Mouse (Mus musculus) heart, adult 8-10 months (tissue): ENCODE data around the gene Btbd9. TPM values are rescaled to one million over a fixed set of nuclear protein-coding genes. Genes with fewer than 3 reads are reported as not detected.

Experiments
- DNase-seq: peaks from one replicate; pipeline ENCODE4 v3.0.0; 2022; ENCODE audit warnings: low spot score
- total RNA-seq, 4 experiments: library from RNA; stranded (reverse); gene quantifications; 2 replicates each; pipeline ENCODE4 v1.2.4; 2022

Btbd9 gene
- total RNA-seq, 4 experiments from 2014 or later, result 20.4 to 24.3 (median 22.5) TPM

DNA sequence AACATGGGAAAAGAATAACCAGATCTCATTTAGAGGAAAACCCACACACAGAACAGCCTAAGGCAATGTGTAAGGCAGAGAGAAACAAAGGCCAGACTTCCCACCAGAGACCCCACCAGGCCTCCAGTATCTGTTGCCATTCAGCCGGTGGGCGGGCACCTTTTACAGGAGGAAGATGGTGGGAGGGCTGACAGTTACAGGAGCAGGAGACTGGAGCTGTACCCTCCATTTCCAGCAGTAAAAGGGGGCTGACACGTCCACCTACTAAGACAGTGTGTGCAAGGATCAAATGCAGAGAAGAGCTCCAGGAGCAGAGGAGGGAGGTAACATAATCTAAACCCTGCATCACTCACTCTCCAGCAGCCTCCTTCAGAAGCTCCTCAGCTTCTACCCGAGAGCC lies 123.0 kb downstream of the Btbd9 start:
- DNase-seq, result no peak

DNA sequence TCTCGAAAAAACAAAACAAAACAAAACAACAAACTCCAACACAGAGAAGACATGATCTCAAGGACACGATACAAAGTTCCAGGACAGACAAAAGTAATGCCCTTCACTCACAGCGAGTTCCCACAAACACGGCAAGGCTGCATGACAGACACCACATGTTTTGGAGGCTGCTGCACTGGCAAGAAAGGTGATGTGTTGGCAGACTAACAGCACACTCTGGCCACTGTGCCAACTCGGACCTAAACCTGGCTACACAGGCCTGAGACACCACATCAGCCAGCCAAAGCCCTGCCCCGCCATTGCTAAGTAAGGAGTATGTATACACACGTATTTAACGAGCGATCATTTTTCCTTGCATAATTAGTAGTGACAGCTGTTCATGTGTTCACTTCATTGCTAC lies 123.9 kb downstream of the Btbd9 start:
- DNase-seq, result no peak

DNA sequence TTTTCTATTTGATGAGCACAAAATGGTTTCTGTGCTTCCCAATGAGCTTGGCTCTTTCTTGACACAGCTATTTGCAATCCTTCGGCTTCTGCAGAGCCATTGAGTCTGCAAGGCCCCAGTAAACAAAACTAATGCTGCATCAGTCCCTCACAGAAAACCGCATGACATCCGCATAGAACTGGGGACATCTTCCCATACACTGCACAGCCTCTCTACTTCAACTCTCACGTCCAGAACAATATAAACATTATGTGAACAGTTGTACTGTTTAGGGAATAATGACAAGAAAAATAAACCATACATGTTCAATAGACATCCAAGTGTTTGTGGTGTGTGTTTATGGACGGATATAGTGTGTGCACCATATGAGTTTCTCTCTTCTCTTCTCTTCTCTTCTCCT lies 127.7 kb downstream of the Btbd9 start:
- DNase-seq, result no peak

DNA sequence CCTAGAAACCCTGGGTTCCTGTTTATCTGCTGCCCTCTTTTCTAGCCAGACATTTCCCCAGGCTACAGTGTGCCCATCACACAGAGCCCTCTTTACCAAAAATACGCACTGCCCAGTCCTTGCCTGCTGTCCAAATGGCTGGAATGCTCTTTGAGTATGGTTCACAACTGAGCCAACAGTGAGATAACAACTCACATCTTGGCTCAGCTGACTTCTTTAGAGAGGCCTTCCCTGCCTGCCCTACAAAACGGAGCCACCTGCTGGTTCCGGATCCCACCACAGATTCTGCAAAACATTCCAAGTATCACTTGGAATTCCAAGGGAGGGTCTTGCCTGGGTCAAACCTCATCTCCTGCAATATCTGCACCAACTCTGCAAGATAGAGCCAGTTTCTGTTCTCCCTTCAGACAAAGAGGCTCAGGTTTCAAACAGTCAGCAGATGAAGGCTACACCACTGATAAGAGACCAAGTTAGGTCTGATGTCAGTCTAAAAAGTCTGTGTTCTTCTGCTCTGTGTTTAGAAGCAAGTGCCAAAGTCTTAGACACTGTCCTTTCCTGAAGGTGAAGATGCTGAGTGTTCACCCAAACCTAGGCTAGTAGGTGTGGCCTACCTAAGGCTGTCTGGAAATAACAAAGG lies 130.4 kb downstream of the Btbd9 start:
- peak; percentile 41 for DNase-seq

DNA sequence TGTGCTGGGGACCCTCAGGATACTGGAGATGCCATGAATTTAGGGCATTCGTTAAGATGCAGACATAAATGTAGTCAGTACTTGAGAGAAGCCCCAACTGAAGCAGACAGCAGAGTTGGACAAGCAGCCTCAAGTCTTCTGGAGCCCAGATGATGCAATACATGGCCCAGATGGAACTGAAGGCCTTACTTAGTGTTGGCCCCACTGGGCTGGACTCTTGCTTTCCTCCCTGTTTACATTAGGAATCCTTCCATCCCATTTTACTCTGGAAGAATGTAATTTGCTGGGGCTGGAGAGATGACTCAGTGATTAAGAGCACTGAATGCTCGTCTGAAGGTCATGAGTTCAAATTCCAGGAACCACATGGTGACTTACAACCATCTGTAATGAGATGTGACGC lies 136.6 kb downstream of the Btbd9 start:
- no peak for DNase-seq

DNA sequence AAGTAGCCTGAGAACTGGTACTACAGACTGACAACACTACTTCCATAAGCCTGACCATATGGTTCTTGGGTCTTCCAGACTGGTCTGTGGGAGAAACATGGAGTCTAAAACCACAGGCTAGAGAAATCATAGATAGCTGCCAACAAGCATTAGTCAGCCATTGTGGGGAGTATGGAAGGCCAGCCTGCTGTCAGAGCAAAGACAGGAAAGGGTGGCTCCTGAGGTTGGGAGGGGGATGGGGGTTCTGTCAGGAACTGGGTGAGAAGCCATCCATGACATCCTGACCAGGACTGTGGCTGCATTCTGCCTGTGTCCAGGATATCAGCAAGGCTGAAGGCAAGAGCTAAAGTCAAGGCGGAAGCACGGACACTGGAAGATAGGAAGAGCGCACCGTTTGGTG lies 137.5 kb downstream of the Btbd9 start:
- DNase-seq, result no peak

DNA sequence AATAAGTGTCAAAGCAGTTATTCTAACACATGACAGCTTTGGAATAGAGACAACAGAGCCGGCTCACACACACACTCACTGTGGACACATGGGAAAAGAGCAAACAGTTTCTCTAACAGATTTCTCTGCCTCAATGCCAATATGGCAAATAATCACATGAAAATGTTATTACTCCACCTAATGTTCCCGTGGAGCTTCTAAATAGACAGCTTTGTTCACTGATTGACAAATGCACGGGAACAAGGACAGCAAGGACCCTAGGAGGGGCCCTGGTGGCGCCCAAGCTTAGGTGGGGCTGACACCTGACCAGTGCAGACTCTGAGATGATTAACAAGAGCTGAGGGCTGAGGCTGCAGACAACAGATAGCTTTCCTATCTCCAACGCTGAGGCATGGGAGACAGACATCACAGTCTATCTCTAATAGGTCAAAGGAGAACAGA lies 140.2 kb downstream of the Btbd9 start:
- no peak for DNase-seq

DNA sequence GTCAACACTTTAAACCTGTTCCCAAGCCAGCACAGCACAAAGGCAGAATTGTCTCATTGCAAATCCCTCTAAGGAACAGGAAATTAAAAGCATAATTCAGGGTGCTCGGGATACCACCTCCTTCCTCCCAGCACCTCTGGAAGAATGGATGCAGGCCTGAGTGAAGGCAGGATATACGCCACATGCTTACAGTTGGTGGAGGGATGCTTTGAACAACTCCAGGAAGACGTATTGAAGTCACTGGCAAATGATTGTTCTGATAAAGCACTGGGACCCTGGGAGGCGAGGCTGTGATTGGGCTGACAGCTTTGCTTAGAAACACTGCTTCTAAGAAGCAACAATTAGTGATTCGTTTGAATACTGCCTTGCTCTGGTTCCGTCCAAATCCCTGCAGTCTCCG lies 140.8 kb downstream of the Btbd9 start:
- DNase-seq, result no peak

DNA sequence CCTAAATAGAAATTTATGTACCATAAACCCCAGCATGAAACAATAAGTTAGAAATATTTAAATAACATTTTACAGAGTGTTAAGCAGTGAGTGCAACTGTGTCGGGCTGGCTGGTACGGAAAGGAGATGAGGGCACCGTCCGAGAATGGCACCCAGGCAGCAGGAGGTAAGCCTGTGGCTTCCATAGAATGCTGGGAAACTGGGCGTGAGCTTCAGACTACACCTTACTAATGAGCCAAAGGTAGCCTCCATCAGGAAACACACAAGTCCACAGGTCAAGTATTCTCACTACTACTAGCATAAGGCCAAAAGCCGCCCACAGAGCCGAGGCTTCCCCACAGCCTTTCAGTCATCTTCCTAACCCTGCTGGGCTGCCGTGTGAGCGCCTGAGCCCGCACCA lies 144.2 kb downstream of the Btbd9 start:
- no peak for DNase-seq

DNA sequence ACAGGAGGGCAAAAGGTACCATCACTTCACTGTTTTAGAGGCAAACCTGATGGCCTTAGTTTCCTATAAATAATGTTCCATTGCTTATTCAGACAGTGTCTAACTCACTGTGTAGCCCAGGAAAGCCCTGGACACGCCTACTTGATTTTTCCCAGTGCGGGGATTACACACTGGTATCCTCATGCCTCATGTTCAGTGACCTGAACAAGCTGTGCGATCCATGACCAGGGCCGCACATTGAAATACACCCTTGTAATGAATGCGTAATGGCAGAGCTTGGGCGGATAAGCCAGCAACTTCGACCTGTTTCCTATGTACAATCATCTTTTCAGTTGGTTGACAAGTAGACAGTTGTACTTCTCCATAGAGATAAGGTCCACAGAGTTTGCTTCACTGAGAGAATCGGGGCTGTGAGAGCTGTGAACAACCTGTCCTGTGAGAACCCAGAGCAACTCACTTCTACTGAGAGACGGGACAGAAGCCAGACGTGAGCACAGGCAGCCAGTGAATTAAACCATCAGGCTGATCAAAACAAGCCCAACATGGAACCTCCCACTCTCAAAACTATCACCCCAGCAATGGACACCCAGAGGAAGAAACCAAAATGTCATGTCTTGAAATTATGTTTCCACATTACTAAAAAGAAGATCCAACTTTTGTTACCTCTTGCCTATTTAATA lies 145.2 kb downstream of the Btbd9 start:
- DNase-seq, result no peak

DNA sequence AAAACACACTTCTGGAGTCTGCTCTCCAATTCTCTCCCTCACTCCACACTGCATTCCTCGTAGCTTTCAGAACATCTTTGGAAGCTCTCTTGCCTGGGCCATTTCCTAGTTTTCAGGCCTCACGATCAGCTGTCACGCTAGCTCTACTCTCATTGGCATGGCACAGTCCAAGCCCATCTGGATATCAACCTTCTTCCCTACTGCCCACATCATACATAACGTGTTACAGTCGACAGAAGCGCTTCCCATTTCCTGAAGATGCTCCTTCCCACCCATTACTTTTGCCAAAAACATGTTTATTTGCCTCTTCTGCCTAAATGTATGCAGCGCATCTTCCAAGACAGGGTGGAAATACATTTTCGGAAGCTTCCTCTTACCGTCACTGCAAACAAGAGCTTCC lies 147.6 kb downstream of the Btbd9 start:
- no peak for DNase-seq

DNA sequence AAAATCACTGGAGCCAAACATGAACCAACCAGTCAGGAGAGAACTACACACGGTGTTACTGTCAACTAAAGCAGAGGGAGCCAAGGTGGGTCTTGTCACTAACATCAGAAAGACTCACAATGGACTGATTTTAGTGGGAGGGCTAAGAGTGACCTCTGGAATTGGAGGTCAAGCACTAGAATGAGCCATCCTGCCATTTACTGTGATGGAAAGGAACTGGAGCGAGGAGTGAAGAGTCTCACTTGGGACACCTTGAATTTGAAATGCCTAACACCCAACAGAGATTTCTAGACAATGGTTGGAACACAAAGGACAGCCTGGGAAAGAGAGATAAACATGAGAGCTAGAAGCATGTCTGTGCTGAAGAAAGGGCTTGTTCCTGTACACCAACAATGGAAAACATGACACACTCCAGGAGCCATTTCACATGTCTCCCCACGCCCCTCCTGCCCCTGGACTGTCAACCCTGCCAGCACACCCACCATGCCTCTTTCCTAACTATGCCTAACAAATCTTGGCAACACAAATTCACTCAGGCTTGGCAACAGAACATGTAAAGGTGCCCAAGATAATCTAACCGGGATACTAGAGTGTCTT lies 152.9 kb downstream of the Btbd9 start:
- no peak for DNase-seq

DNA sequence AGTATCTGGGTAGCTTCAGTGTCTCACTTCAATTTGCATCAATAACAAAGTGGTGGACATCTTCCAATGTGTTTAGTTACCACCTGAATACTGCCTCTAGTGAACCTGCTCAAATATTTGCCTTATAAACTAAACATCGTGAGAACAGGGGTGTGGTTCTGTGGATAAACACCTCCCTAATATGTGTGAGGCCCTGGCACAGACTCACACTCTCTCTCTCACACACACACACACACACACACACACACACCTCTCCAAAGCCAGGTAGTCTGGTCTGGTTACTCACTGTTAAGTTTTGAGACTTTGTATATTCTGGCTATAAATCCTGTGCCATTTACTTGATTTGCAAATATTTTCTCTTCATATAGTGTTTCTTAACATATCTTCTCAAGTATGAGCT lies 154.0 kb downstream of the Btbd9 start:
- no peak for DNase-seq

DNA sequence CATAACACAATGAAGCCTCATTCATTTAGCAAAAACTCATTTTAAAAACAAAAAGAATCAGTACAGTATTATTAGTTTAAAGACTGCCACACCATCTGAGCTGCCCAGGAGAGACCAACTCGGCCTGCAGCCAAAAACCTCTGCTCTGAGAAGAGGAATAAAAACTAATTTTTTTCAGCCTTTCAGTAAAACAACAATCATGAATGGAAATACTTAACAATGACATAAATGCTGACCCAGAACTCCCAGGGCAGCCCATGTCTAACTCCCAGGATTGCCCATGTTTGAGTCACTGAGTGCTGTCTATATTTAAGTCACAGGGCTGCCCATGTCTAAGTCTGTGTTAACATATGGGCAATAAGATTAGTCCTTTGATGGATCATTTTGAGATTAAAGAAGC lies 155.0 kb downstream of the Btbd9 start:
- DNase-seq, result no peak

DNA sequence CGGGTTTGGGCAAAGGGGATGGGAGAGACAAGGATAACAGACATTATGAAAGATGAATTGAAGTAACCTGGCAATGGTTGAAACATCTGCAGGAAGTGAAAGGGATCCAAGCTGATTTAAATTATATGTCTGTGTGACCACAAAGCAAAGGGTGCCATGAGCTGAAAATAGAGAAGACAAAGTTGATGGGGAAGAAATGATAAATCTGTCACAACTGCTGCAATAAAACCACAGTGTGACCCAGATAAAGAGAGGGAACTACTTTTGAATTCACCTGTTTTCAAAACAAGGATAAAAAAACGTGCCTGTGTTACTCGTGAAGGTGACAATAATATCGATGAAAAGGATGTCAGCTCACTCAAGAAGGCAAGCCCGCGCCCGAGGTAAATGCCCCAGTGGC lies 156.8 kb downstream of the Btbd9 start:
- no peak for DNase-seq

DNA sequence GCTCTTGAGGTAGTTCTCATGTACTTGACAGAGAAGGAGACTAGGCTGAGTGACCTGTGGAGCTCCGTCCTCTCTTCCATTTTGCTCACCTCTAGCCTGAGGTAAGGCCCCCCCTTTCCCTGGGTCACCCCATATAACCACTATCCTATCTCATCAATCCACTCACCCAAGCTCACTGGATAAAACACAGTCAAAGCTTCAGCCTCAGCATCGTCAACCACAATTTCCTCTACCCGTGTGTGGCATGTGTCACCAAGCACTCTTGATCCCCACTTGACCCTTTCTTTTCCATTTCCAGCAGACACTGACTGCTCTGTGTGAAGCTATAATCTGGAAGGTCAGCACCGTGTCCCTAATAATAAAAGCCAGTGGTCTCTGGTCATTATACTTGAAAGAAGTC lies 157.8 kb downstream of the Btbd9 start:
- no peak for DNase-seq

DNA sequence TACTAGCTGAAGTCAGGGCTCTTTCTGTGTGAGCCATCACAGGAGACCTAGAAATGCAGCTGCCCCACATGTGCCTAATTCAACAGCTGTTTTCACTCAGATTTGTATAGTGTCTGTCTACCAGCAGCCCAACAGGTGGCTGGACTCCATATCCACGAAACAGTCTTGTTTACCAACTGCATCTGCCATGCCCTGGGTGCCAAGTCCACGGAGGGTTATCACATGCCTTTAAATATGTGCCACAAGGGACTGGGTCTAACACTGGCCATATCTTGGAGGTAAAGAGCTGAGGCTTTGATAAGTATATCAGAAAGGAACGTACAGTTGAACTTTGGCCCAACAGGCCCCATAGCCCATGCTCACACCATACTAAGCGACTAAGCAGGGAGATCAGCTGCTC lies 159.2 kb downstream of the Btbd9 start:
- no peak for DNase-seq

DNA sequence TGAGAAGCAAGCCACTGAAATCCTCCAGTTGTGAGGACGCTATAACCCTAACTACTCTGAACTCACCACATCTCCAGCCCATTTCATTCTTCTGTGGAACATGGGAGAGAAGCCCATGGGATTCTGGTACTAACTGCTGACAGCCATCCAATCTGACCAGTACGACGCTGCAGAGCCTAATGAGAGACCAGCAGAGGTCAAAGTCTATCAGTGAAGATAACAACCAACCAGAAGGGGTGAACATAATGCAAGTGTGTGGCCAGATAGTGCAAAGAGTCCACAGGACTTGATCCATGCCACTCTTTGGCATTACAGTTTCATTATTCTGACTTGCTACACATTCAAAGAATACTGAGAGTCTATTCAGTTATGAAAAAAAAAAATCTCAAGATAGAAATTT lies 160.6 kb downstream of the Btbd9 start:
- DNase-seq, result no peak

DNA sequence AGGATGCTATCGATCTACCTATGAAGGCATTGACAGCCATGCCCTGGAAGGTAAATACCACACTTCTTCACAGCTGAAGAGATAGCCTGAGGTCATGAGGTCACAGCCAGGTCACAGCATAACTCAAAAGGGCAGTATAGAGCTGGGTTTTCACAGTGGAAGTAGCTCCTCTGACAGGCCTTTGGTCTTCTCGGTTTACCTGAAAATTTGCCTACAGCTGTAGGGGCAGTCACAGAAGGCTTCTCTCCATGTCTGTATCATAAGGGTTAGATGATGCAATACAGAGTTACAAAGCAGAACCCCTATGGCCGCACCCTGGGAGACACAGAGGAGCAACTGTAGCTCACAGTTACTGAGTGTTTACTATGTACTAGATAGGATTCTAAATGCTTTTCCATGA lies 163.3 kb downstream of the Btbd9 start:
- DNase-seq, result no peak

DNA sequence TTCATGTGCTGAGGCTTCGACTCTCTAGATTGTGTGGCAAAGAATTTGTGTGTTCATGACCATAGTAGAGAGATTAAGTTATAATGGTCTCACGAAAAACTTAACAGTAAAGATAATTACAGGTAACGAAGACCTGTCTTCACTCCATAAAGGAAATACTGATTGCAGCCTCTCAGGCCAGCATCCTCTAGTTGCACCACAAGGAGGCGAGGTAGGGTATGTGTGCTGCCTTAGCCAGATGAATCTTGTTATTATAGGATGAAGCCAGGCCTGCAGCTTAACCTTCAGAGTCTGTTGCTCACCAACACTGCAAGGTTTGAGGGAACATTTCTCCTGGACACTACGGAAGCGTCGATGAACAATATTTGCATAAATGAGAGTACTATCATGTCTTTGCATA lies 170.3 kb downstream of the Btbd9 start:
- DNase-seq, result no peak

DNA sequence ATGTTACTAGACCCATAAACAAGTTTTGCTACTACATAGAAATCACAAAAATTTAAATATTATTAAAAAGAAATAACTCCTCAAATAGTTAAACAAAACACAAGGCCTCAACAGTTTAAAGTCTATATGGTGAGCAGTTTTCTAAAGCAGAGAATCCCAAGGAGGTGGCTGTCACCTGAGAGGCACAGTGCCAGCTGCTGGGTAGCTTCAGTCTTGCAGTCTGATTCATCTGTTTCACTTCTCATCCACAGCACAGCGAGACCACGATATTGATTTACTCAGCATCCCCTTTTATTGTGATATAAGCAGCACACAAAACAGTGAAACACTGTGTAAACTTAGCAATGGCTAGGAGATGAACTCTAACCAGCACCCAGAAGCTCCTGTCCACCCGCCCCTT lies 173.4 kb downstream of the Btbd9 start:
- DNase-seq, result no peak

DNA sequence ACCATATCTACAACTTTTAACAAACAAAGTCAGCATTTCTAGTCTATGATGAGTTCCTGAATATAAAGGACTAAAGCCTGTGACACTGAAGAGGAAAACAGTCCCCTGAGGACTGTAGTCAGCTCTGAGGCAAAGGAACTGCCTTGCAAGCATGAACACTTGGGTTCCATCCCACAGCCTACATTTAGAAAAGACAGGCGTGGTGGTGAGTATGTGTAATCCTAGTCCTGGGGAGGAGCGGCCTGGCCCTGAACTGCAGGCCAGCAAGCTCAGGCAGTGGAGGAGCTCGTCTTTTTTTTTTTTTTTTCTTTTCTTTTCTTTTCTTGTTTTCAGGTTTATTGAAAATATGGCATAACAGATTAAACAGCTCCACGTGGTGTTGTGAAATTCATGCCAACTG lies 181.0 kb downstream of the Btbd9 start:
- DNase-seq, result no peak

DNA sequence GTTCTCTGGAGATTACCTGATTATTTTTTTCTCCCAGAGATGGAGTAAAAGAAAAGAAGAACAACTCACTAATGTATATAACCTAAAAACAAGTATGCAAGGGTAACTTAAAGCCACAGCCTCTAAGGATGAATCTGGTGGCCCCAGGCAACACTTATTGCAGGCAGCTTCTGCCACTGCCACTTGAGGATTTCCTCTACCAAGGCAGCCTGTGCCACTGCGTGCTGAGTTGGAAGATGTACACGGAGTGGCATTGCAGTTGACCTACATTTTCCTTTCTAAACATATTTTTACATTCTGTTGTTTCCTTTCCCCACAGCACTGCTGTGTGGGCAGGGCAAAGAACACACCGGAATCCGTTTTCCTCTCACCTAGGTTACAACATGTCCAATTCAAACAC lies 184.3 kb downstream of the Btbd9 start:
- no peak for DNase-seq
